Mouse (Mus musculus): ENCODE measurements at regions not wholly inside any gene's neighbourhood (a gene's known extent, or its start where the extent isn't known, plus 50 kb on each side); places are given as distances from the start of the nearest gene placed in this dataset.

DNA sequence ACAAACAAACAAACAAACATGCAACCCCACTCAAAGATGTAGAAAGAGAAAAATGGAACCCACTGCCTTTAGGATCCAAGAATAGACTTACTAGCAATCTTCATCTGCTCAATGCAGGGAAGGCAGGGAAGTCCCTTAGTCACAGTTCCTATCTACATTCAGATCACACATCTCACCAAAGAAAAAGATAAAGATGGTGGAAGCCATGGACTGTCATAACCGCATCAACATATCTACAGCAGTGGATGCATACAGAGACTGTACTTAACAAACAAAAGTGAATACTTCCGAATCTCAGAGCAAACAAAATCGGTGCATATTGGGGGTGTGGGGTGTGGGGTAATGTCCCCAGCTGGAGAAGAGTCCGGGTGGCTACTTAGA lies 97.7 kb upstream of the Max start:
- no peak for TF ChIP-seq CTCF (IDR thresholded peaks at IDR 0.05; ENCODE audit: extremely low read depth, insufficient read depth, insufficient read length, insufficient replicate concordance)
- no peak for TF ChIP-seq POLR2A (IDR thresholded peaks at IDR 0.05; ENCODE audit: low read depth, low read length)
